Mouse (Mus musculus) E14TG2a.4 (cell line): ENCODE measurements around the gene Tmem235.

Source experiments
- CTCF ChIP-seq: conservative IDR thresholded peaks from 2 replicates; pipeline ENCODE4 v1.5.1; 2014; ENCODE audit warnings: low read length
- POU5F1 ChIP-seq: IDR thresholded peaks from 2 replicates; pipeline ENCODE4 v1.6.1; 2014; ENCODE audit warnings: low read length, borderline replicate concordance

- TF ChIP-seq CTCF (no peak), POU5F1 (no peak)
These were observed 37.1 kb upstream of the Tmem235 start for GRCm38 (mm10) chr11:117823411-117823810.
